Comparison of ENCODE assay signal across 17 mouse cellular contexts in the genomic region with DNA sequence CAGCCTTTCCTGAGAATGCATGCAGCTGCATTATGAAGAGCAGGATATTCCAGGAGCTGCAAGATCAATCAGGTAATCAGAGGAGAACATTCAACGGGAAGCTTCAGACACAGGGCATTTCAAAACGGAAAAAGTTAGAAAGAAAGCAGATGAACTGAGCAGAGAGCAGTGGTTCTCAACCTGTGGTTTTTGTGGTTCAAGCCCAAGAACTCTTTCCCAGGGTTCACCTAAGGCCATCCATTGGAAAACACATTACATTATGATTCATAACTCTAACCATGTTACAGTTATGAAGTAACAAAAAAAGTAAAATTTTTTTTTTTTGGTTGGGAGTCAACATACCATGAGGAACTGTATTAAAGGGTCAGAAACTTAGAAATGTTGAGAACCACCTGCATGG. TPM values are rescaled to one million over a fixed set of nuclear protein-coding genes. Genes with fewer than 3 reads are reported as not detected.
"Had no signal": no experiment of that assay in that cellular context is flagged by ENCODE, and none has a peak within 500 bp of the region (broad histone marks: within the 10 kb centered on the region; RNA-seq: fewer than 3 reads in every experiment).

No protein-coding gene starts in this region.

- H3K9me3 ChIP-seq: midbrain, embryonic 10.5 days; midbrain, embryonic 15.5 days; neural tube, embryonic 13.5 days had no signal

- H3K27me3 ChIP-seq: midbrain, embryonic 15.5 days; neural tube, embryonic 13.5 days had no signal

- DNase-seq: kidney, adult 11 months; kidney, adult 9 months; kidney, postnatal 36 days; left cerebral cortex, postnatal 4 days; lung, adult 18-20 months; lung, postnatal 36 days; right cerebral cortex, postnatal 14 days; thymus, adult 18-20 months; thymus, postnatal 25 days had no signal

- ATAC-seq: midbrain, embryonic 15.5 days had no signal

- H3K27ac ChIP-seq: kidney, postnatal 0 days; layer of hippocampus, adult 2 months; liver, embryonic 14.5 days; midbrain, embryonic 10.5 days; midbrain, embryonic 15.5 days; neural tube, embryonic 13.5 days had no signal

- H3K4me1 ChIP-seq: midbrain, embryonic 10.5 days; midbrain, embryonic 15.5 days had no signal

- H3K9ac ChIP-seq: liver, embryonic 14.5 days; midbrain, embryonic 15.5 days; neural tube, embryonic 13.5 days had no signal

- H3K4me3 ChIP-seq: layer of hippocampus, adult 2 months; midbrain, embryonic 10.5 days; midbrain, embryonic 15.5 days; neural tube, embryonic 13.5 days had no signal

- H3K4me2 ChIP-seq: midbrain, embryonic 15.5 days; neural tube, embryonic 13.5 days had no signal

- H3K36me3 ChIP-seq: midbrain, embryonic 10.5 days; midbrain, embryonic 15.5 days; neural tube, embryonic 13.5 days had no signal

RNA-seq across cellular contexts. Expression of a gene that starts 37.6 kb away (rescaled TPM):
- total RNA-seq: megakaryocyte, adult 5-6 weeks; monocyte, adult 5-6 weeks had no signal
